Mouse (Mus musculus) liver, embryonic 14.5 days (tissue): Measurements from ENCODE around the gene Slc12a1.

ENCODE experiments used
- CTCF ChIP-seq: IDR thresholded peaks from 2 replicates; pipeline ENCODE4 v1.5.1; 2016; ENCODE audit warnings: antibody characterized with exemption, low read depth, control low read depth
- EP300 ChIP-seq: IDR thresholded peaks from 2 replicates; pipeline ENCODE4 v1.6.1; 2016; ENCODE audit warnings: antibody characterized with exemption, low read depth

GRCm38 (mm10) chr2:125189197-125189596, 36.9 kb downstream of the Slc12a1 start:
- peak; percentile 84 for TF ChIP-seq CTCF
- no peak for TF ChIP-seq EP300
